Mouse (Mus musculus) MEL (cell line): ENCODE measurements around the gene Rsg1. TPM values are rescaled to one million over a fixed set of nuclear protein-coding genes. Genes with fewer than 3 reads are reported as not detected.

ENCODE experiments used
- DNase-seq: peaks from one replicate; pipeline ENCODE4 v3.0.0; 2011; ENCODE audit warnings: low read depth, low spot score
- H3K27ac ChIP-seq: 2 replicates; pipeline ENCODE4 v1.5.1; 2012; ENCODE audit warnings: low read depth, mild to moderate bottlenecking, control low read depth, low read length, moderate library complexity; ENCODE audit not compliant: control insufficient read depth
- H3K27me3 ChIP-seq, 2 experiments: fragments of 150-350 bp in 1 of 2; sonication (generic) in 1 of 2; 2 replicates each; pipeline ENCODE4 v1.6.1; 2012; ENCODE audit warnings: low read length in 2 of 2, mild to moderate bottlenecking in 2 of 2, improper control_type of control experiment in 1 of 2, moderate library complexity in 1 of 2; ENCODE audit not compliant: insufficient read depth in 2 of 2, control insufficient read depth in 1 of 2
- H3K36me3 ChIP-seq, 2 experiments: 2 replicates each; pipeline ENCODE4 v1.6.1; 2012 to 2014; ENCODE audit warnings: low read length in 2 of 2, improper control_type of control experiment in 1 of 2, inconsistent platforms in 1 of 2, mild to moderate bottlenecking in 1 of 2; ENCODE audit not compliant: insufficient read depth in 2 of 2, control insufficient read depth in 1 of 2
- H3K4me1 ChIP-seq, 2 experiments: fragments of 150-350 bp in 1 of 2; sonication (generic) in 1 of 2; 2 replicates each; pipeline ENCODE4 v1.6.1; 2012; ENCODE audit warnings: low read length in 2 of 2, improper control_type of control experiment in 1 of 2, mild to moderate bottlenecking in 1 of 2; ENCODE audit not compliant: insufficient read depth in 2 of 2, control insufficient read depth in 1 of 2
- H3K4me3 ChIP-seq, 2 experiments: fragments of 150-350 bp in 1 of 2; sonication (generic) in 1 of 2; 2 replicates each; pipeline ENCODE4 v1.5.1; 2012; ENCODE audit warnings: low read depth in 2 of 2, low read length in 2 of 2, mild to moderate bottlenecking in 2 of 2, moderate library complexity in 2 of 2, control low read depth in 1 of 2, improper control_type of control experiment in 1 of 2; ENCODE audit not compliant: control insufficient read depth in 1 of 2, insufficient read depth in 1 of 2
- H3K79me2 ChIP-seq: 2 replicates; pipeline ENCODE4 v1.6.1; 2012; ENCODE audit warnings: mild to moderate bottlenecking, low read length, moderate library complexity; ENCODE audit not compliant: control insufficient read depth, poor library complexity, insufficient read depth
- H3K9ac ChIP-seq: 2 replicates; pipeline ENCODE4 v1.6.1; 2012; ENCODE audit warnings: low read depth, mild to moderate bottlenecking, control low read depth, low read length, moderate library complexity; ENCODE audit not compliant: control insufficient read depth, poor library complexity, severe bottlenecking
- H3K9me3 ChIP-seq: fragments of 150-350 bp; sonication (generic); replicated peaks from 2 replicates; pipeline ENCODE4 v1.6.1; 2012; ENCODE audit warnings: mild to moderate bottlenecking, low read length, improper control_type of control experiment, moderate library complexity; ENCODE audit not compliant: insufficient read depth
- BHLHE40 ChIP-seq: IDR thresholded peaks from 2 replicates; pipeline ENCODE4 v1.6.1; 2012; ENCODE audit warnings: low read depth, mild to moderate bottlenecking, inconsistent platforms, low read length, improper control_type of control experiment, borderline replicate concordance
- CHD1 ChIP-seq: IDR thresholded peaks from 2 replicates; pipeline ENCODE4 v1.6.1; 2012; ENCODE audit warnings: low read depth, mild to moderate bottlenecking, inconsistent platforms, low read length, improper control_type of control experiment
- E2F4 ChIP-seq: IDR thresholded peaks from 2 replicates; pipeline ENCODE4 v1.6.1; 2011; ENCODE audit warnings: low read depth, low read length, improper control_type of control experiment, borderline replicate concordance
- ETS1 ChIP-seq: IDR thresholded peaks from 2 replicates; pipeline ENCODE4 v1.6.1; 2012; ENCODE audit warnings: low read depth, mild to moderate bottlenecking, inconsistent platforms, low read length, improper control_type of control experiment, moderate library complexity
- GATA1 ChIP-seq: IDR thresholded peaks from 2 replicates; pipeline ENCODE4 v1.6.1; 2011; ENCODE audit warnings: low read depth, low read length, improper control_type of control experiment
- HCFC1 ChIP-seq: IDR thresholded peaks from 2 replicates; pipeline ENCODE4 v1.6.1; 2012; ENCODE audit warnings: low read depth, mild to moderate bottlenecking, inconsistent platforms, low read length, improper control_type of control experiment, moderate library complexity
- MAZ ChIP-seq: IDR thresholded peaks from 2 replicates; pipeline ENCODE4 v1.6.1; 2012; ENCODE audit warnings: low read depth, mild to moderate bottlenecking, inconsistent platforms, low read length, improper control_type of control experiment
- MXI1 ChIP-seq: IDR thresholded peaks from 2 replicates; pipeline ENCODE4 v1.6.1; 2011; ENCODE audit warnings: mild to moderate bottlenecking, low read depth, low read length, improper control_type of control experiment
- SIN3A ChIP-seq: IDR thresholded peaks from 2 replicates; pipeline ENCODE4 v1.6.1; 2012; ENCODE audit warnings: low read length, improper control_type of control experiment, inconsistent platforms
- TCF12 ChIP-seq: IDR thresholded peaks from 2 replicates; pipeline ENCODE4 v1.6.1; 2014; ENCODE audit warnings: low read depth, mild to moderate bottlenecking, inconsistent platforms, low read length, improper control_type of control experiment, moderate library complexity
- USF1 ChIP-seq: IDR thresholded peaks from 2 replicates; pipeline ENCODE4 v1.6.1; 2014; ENCODE audit warnings: low read depth, mild to moderate bottlenecking, inconsistent platforms, low read length, improper control_type of control experiment, moderate library complexity
- polyA plus RNA-seq, 2 experiments: library from polyadenylated mRNA; stranded (reverse) in 1 of 2; unstranded in 1 of 2; fragments of >175 nt in 1 of 2; fragments of >200 nt in 1 of 2; gene quantifications; 2 replicates each; pipeline versions ENCODE4 v1.2.1 to v1.2.4; 2012; ENCODE audit warnings: low replicate concordance in 2 of 2, low read depth in 1 of 2; ENCODE audit not compliant: insufficient read length in 2 of 2, insufficient read depth in 1 of 2, missing spikeins in 1 of 2
- total RNA-seq: library from RNA; depleted of rRNA; stranded (reverse); fragments of 300-350 nt; gene quantifications from 2 replicates; pipeline ENCODE4 v1.2.3, GENCODE M21; 2012

Gene Rsg1
- total and polyA plus RNA-seq, 3 experiments, result 4.8 to 5.8 TPM; not detected in 1

DNA sequence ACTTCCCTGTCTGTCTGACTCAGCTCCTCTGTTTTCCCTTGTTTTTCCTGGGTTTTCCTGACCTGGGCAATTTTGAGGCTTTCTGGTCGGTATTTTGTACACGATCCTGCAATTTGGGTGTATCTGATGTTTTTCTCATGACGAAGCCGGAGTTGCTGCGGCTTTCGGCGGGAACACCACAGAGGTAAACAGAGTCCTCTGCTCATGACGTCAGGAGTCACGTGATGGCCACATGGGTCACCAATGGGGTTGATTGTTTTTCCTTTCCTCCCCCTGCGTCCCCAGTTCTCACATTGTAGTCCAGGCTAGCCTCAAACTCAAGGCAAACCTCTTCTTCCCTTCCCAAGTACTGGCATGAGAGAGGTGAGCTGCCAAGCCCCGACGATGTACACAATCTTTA is 45.7 kb downstream of the Rsg1 start:
- DNase-seq, result no peak
- H3K79me2 ChIP-seq, result no peaks in the 10 kb centered on the region
- peaks cover 0 to 3% of the 10 kb centered on the region in 2 experiments; a peak in 2 of 4 replicates for H3K36me3 ChIP-seq
- H3K27ac ChIP-seq, result no peak overlapping the region
- H3K4me3 ChIP-seq, result peak overlapping the region; percentile 38 to 48
- no peaks in the 10 kb centered on the region for H3K9me3 ChIP-seq
- H3K4me1 ChIP-seq, result peaks cover 0 to 9% of the 10 kb centered on the region in 2 experiments; a peak in 1 of 4 replicates
- H3K9ac ChIP-seq, result peak overlapping the region; percentile 52
- H3K27me3 ChIP-seq, result no peaks in the 10 kb centered on the region
- TF ChIP-seq E2F4, result no peak
- no peak for TF ChIP-seq TCF12
- TF ChIP-seq BHLHE40, result peak; percentile 17; the same call in 1 of the 2 replicates
- TF ChIP-seq USF1, result peak; percentile 80

DNA sequence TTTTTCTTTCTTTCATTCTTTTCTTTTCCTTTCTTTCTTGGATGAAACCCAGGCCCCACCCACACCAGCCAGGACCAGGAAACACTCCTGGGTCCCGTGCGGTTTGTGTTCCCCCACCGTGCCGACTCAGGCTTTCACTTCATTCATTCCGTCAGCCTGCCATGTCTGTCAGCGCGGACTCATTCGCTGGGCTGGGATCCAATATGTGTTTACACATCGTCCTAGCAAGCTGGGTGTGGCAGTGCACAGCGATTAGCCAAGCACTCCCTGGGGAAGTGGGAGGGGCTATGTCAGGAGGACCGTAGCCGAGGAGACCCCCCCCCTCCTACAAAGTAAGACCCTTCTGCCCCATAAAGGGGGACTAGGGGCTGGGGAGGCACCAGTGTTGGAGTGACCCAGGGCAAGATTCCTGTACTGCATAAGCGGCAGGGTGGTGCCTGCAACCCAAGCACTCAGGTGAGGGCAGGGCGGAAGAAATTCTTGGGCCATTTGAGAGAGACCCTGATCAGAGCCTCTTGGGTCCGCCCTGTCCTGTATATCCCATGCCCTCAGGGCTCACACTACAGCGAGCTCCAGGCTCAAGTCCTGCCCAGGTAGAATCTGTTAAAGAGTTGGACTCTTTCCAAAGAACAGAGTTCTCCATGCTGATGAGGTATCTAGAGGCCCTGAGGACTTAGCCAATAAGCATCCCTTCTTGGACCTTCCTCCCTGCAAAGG is 46.4 kb downstream of the Rsg1 start:
- Histone ChIP-seq H3K79me2 (no peaks in the 10 kb centered on the region), H3K9ac (peak overlapping the region; percentile 52), H3K36me3 (peaks cover 0 to 3% of the 10 kb centered on the region in 2 experiments; a peak in 2 of 4 replicates), H3K27ac (no peak overlapping the region), H3K27me3 (no peaks in the 10 kb centered on the region), H3K4me3 (peak overlapping the region; percentile 38 to 48), H3K9me3 (no peaks in the 10 kb centered on the region), H3K4me1 (peaks cover 0 to 9% of the 10 kb centered on the region in 2 experiments; a peak in 1 of 4 replicates)
- peak; percentile 80 for DNase-seq
- TF ChIP-seq SIN3A, result peak; percentile 47
- TF ChIP-seq MXI1, result peak; percentile 51; the same call in 1 of the 2 replicates
- TF ChIP-seq BHLHE40, result peak; percentile 65; the same call in 1 of the 2 replicates
- TF ChIP-seq MAZ, result 0 out of 2 replicates have a peak, but pooled peaks have one; percentile 43
- no peak for TF ChIP-seq CHD1
- no peak for TF ChIP-seq GATA1
- TF ChIP-seq USF1, result no peak
- TF ChIP-seq HCFC1, result 0 out of 2 replicates have a peak, but pooled peaks have one; percentile 29
- no peak for TF ChIP-seq TCF12
- peak; percentile 69 for TF ChIP-seq ETS1
